Mouse (Mus musculus): ENCODE data around the gene Krtap5-5.
"Not testable (repeated sequence)": the region's sequence is repeated elsewhere in the genome, so short reads cannot be mapped to it uniquely, and the experiment has no call there.

Gene Krtap5-5

DNA sequence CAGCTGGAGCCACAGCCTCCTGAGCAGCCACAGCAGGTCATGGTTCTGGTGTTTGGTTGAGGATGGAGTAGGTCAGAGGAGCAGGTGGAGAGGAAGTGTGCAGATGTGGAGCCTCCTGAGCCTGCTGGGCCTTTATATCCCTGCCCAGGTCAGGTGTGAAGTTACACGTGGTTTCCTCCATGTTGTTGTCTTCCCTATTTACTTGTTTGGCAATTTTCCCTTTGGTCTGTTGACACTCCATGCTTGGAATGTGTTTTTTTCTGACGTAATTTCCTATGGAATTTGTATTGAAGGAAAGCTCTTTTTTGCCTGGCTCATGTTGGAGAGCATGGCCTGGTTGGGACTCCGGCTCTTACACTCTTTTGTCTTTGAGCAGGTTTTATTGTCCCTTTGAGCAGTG is at the start of gene Krtap5-5:
Krtap5-5 (minus strand) TSS at position 101 of the 400 bp plus-strand sequence.
- in situ Hi-C loops (cut with MboI, MseI), result not testable (repeated sequence)

GRCm38 (mm10) chr7:142279291-142279690 is 49.5 kb upstream of the Krtap5-5 start:
- in situ Hi-C loops (cut with MboI, MseI), result not testable (repeated sequence)

DNA sequence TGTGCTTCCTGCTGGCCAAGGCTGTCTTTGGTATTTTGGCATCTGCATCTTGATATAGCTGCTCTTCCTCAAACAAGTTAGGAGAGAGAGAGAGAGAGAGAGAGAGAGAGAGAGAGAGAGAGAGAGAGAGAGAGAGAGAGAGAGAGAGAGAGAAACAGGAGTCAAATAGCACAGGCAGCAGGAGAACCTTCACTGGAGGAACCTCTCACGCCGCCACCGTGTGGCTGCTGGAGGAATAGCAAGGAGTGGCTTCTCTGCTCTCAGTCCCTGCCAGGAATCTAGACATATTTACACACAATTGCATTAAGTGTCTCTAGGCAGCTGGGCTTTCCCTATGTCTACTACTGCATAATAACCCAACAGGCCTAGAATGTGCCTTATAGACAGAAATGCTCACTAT is 48.4 kb upstream of the Krtap5-5 start:
- in situ Hi-C loops (cut with MboI, MseI), result not testable (repeated sequence)

DNA sequence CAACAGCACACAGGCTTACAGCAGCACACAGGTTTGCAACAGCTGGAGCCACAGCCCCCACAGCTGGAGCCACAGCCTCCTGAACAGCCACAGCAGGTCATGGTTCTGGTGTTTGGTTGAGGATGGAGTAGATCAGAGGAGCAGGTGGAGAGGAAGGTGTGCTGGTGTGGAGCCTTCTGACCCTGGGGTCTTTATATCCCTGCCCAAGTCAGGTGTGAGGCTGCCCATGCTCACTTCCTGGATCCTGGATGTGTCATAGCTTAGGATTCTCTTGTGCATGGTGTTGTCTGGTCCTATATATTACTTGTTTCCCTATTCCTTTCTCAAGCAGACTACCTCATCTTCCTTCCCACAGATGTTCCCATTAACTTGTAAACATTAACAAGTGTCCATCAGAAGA is 44.5 kb upstream of the Krtap5-5 start, which contains the start of gene Gm4559:
Gm4559 (minus strand) TSS at position 101 of the 400 bp plus-strand sequence.
- in situ Hi-C loops (cut with MboI, MseI), result not testable (repeated sequence)

- in situ Hi-C loops (cut with MboI, MseI), result not testable (repeated sequence)
Measured at GRCm38 (mm10) chr7:142258254-142258653, 28.5 kb upstream of the Krtap5-5 start, which contains the start of gene Gm2431. Gene Gm2431, minus strand, starts transcription at chr7:142258354.

GRCm38 (mm10) chr7:142255517-142255916 is 25.7 kb upstream of the Krtap5-5 start:
- in situ Hi-C loops (cut with MboI, MseI), result no loop called here

DNA sequence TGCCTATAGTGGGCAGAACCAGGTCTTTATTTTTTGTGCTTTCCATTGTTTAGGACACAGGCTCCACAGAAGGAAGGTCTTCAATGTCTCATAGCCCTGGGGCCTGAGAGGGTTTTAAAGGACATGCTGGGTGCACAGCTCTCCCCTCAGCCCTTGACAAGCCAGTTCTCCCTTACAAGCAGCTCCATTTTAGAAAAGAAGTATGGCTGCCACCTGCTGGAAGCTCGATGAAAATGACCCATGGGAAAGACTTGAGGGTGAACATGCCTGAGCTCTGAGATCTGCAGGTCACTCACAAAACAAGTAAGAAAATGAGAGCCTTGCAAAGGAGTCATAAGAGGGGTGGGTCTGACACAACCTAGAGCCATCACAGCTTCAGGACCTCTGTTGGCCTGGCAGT is 20.1 kb upstream of the Krtap5-5 start:
- in situ Hi-C loops (cut with MboI, MseI), result no loop called here

GRCm38 (mm10) chr7:142240978-142241377 is 11.2 kb upstream of the Krtap5-5 start, which contains the start of gene Gm40460:
Gene Gm40460, minus strand, starts transcription at chr7:142241078.
- in situ Hi-C loops (cut with MboI, MseI), result loop anchor here in 1 of 2 experiments (5.0 kb wide), 1 partner anchor 49 kb away; the partner anchor contains the start of gene Gm10153

DNA sequence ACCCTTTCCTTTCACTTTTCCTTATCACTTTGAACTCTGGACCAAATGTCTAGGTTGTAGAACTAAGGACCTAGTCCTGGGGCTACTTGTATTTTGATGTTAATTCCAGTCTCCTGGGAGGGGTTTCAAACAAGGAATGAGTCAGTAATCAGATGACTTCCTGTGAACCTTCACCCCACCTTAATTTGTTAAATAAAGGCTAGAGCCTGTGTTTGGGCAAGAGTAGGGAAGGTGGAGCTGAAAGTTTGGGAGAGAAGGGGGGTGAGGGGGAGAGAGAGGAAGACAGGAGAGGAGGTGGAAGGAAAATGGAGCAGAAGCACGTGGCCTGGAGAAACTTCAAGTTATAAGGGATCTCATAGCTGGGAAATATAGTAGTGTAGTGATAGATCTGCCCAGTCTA is 1.8 kb upstream of the Krtap5-5 start:
- in situ Hi-C loops (cut with MboI, MseI), result no loop called here

DNA sequence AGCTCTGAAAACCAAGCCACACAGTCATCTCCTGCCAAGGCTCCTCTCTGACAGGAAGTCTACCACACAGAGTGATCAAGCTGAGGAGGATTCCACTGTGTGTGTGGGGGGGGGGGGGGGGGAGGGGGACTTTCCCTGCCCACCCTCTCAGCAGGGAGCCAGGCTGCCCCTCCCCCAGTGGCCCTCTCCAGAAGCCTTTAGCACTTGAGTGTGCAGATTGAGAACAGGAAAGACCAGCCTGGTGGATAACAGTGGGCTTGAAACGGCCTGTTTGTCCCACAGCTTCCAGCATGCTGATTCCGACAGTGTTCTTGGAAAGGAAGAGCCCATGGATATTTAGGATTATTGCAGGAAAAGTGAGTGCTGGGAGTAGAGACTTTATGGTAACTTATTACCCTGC is 5.3 kb downstream of the Krtap5-5 start:
- in situ Hi-C loops (cut with MboI, MseI), result no loop called here

DNA sequence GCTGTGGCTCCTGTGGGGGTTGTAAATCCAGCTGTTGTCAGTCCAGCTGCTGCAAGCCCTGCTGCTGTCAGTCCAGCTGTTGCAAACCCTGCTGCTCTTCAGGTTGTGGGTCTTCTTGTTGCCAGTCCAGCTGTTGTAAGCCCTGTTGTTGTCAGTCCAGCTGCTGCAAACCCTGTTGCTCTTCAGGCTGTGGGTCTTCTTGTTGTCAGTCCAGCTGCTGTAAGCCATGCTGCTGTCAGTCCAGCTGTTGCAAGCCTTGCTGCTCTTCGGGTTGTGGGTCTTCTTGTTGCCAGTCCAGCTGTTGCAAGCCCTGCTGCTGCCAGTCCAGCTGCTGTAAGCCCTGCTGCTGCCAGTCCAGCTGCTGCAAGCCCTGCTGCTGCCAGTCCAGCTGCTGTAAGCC is 17.6 kb downstream of the Krtap5-5 start:
- in situ Hi-C loops (cut with MboI, MseI), result not testable (repeated sequence)

DNA sequence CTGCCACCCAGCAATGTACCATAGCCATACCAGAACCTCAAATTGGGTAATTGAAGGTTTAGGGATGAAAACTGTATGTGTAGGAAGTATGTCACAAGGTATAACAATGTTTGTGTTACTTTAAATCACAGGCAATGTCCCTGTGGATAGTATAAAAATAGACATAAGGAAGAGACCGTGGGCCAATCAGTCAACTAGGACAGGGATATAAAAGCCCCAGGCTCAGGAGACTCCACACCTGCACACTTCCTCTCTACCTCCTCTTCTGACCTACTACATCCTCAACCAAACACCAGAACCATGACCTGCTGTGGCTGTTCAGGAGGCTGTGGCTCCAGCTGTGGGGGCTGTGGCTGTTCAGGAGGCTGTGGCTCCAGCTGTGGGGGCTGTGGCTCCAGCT is 18.2 kb downstream of the Krtap5-5 start, which contains the start of gene Gm7579:
Gm7579 (plus strand) TSS at position 301 of the 400 bp plus-strand sequence.
- in situ Hi-C loops (cut with MboI, MseI), result no loop called here

DNA sequence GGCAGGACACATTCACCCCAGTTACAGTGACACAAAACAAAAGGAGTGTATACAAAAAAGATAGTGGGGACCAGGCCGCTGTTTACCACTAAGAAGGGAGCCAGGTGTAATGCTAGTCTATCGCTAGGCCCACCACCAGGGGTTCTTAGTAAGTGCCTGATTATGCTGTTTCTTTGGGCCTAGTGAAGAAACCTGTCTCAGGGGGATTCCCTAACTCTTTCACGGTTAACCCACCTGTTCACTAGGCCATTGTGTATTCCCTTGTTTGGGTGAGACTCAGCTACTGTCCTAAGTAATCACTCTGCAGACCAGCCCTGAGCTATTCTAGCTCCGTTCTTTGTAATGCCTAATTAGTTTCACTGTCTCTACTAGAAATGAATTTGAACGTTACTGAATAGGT is 22.9 kb downstream of the Krtap5-5 start:
- in situ Hi-C loops (cut with MboI, MseI), result not testable (repeated sequence)

DNA sequence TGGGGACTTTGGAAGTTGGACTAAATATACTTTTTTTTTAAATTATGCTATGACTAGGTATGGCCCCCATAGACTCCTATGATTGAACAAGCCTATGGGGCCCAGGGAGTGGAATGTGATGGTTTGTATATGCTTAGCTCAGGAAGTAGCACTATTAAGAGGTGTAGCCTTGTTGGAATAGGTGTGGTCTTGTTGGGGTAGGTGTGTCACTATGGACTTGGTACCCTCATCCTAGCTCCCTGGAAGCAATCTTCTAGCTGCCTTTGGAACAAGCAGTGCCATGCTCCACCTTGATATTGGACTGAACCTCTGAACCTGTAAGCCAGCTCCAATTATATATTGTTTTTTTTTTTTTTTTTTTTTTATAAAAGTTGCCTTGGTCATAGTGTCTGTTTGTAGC is 24.3 kb downstream of the Krtap5-5 start:
- in situ Hi-C loops (cut with MboI, MseI), result no loop called here

- in situ Hi-C loops (cut with MboI, MseI), result no loop called here
Measured at GRCm38 (mm10) chr7:142201064-142201463, 28.7 kb downstream of the Krtap5-5 start, which contains the start of gene Krtap5-3. Gene Krtap5-3, plus strand, starts transcription at chr7:142201364.

DNA sequence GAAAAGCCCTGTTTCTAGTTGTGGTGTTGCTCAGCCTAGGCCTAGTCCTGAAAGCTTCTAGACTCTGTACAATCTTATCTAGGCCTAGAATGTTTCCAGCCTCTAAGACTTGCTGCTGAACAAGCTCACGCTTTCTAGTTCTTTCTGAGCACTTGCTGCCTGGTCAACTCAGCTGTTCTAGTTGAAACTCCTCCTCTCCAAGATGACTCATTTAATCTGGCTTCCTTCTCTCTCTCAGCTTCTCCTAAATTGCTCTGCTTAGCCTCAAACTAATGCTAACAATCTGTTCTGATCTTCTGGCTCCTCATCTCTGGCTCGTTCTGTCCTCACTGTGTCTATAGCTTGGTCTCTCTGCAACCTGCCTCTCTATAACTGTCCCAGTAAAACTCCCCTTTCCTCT is 31.0 kb downstream of the Krtap5-5 start:
- in situ Hi-C loops (cut with MboI, MseI), result loop anchor here in 1 of 2 experiments (10.0 kb wide), 1 partner anchor 926 kb away; no protein-coding TSS in a partner anchor

DNA sequence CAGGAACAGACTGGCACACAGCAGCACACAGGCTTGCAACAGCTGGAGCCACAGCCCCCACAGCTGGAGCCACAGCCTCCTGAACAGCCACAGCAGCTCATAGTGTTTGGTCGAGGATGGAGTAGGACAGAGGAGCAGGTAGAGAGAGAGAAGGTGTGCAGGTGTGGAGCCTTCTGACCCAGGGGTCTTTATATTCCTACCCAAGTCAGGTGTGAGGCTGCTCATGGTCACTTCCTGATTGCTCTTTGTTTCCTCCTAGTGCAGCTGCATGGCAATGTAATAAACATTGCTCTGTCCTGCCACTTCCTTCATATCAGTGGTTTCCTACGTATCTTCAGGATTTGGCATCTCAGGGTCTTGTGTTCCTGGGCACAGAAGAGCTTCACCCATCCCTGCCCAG is 39.5 kb downstream of the Krtap5-5 start, which contains the start of gene Gm10153:
Gm10153 (minus strand) TSS at position 101 of the 400 bp plus-strand sequence.
- in situ Hi-C loops (cut with MboI, MseI), result loop anchor here in 1 of 2 experiments (5.0 to 10.0 kb wide), 2 partner anchors 52 to 935 kb away; partner anchors contain the start of gene Gm40460

DNA sequence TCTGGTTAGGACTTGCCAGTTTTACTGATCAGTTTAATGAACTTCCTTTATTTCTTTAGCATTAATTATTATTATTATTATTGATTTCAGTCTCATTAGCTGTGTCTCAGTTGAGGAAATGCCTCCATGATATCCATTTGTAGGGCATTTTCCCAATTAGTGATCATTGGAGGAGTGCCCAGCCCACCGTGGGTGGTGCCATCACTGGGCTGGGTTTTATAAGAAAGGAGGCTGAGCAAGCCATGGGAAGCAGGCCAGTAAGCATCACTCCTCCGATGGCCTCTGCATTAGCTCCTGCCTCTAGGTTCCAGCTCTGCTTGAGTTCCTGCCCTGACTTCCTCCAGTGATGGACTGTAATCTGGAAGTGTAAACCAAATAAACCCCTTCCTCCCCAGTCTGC is 41.6 kb downstream of the Krtap5-5 start:
- in situ Hi-C loops (cut with MboI, MseI), result no loop called here

DNA sequence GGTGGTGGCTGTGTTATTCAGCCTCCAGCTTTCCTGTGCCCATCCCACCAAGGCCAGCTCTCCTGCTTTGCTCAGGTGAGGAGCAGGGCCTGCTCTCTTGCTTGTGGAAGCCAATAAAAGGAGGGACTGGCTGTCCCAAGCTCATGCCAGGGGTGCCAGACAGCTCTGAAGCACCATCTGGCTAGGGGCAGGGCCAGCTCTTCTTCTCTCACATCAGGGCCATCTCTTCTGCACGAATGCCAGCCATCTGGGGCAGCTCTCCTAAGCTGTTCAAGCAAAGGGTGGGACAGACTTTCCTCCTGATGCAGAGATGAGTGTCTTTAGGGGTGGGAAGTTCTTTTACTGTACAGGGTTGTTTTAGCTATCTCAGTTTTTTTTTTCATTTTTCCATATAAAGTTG is 48.8 kb downstream of the Krtap5-5 start:
- in situ Hi-C loops (cut with MboI, MseI), result no loop called here

Measured in T-helper 17 cell (primary cell).